Mouse (Mus musculus): Measurements from ENCODE around the gene Csmd2.

GRCm38 (mm10) chr4:128575811-128576210, 588.2 kb downstream of the Csmd2 start:
- no peak for TF ChIP-seq CTCF (IDR thresholded peaks at IDR 0.05; ENCODE audit: low read depth)
- TF ChIP-seq EP300 (optimal IDR thresholded peaks at IDR 0.05): no peak
